Mouse (Mus musculus) heart, embryonic 11.5 days (tissue): ENCODE results near the gene Rnaseh1. TPM values are rescaled to one million over a fixed set of nuclear protein-coding genes. Genes with fewer than 3 reads are reported as not detected.
A peak's percentile ranks its signal among the peaks of the same experiment; 100 is the strongest.

ENCODE experiments used
- ATAC-seq: fragments of 200-750 bp; cut with Nextera tagmentation; replicated peaks from 2 replicates; pipeline ENCODE4 v1.8.0; 2017; ENCODE audit warnings: moderate library complexity; ENCODE audit not compliant: insufficient number of reproducible peaks, low FRiP score, low TSS enrichment
- H3K27ac ChIP-seq: fragments of 300-500 bp; sonication (generic); 2 replicates; pipeline ENCODE4 v1.5.1; 2014; ENCODE audit warnings: mild to moderate bottlenecking, low read depth, low read length
- H3K27me3 ChIP-seq: fragments of 300-500 bp; sonication (generic); 2 replicates; pipeline ENCODE4 v1.6.1; 2014; ENCODE audit warnings: mild to moderate bottlenecking, low read length, mixed read lengths; ENCODE audit not compliant: control insufficient read depth, insufficient read depth
- H3K36me3 ChIP-seq: fragments of 300-500 bp; sonication (generic); 2 replicates; pipeline ENCODE4 v1.6.1; 2014; ENCODE audit warnings: mild to moderate bottlenecking, low read length, moderate library complexity, mixed read lengths; ENCODE audit not compliant: control insufficient read depth, insufficient read depth
- H3K4me1 ChIP-seq: fragments of 300-500 bp; sonication (generic); 2 replicates; pipeline ENCODE4 v1.6.1; 2014; ENCODE audit warnings: low read length; ENCODE audit not compliant: control insufficient read depth, insufficient read depth
- H3K4me2 ChIP-seq: fragments of 300-500 bp; sonication (generic); 2 replicates; pipeline ENCODE4 v1.6.1; 2014; ENCODE audit warnings: mild to moderate bottlenecking, moderate library complexity
- H3K4me3 ChIP-seq: fragments of 300-500 bp; sonication (generic); 2 replicates; pipeline ENCODE4 v1.5.1; 2014; ENCODE audit warnings: low read depth, low read length
- H3K9ac ChIP-seq: fragments of 300-500 bp; sonication (generic); 2 replicates; pipeline ENCODE4 v1.6.1; 2014; ENCODE audit warnings: mild to moderate bottlenecking, low read depth, low read length, moderate library complexity
- H3K9me3 ChIP-seq: fragments of 300-500 bp; sonication (generic); replicated peaks from 2 replicates; pipeline ENCODE4 v1.6.1; 2016; ENCODE audit warnings: low read length; ENCODE audit not compliant: control insufficient read depth
- WGBS: fragments of 180-500 bp; shearing (Covaris S2); extraction: QIAGEN DNeasy Blood & Tissue Kit; methylation state at CpG from one replicate; pipeline ENCODE4 v1.1.7; 2014; ENCODE audit not compliant: insufficient replicate concordance; 5-methylcytosine and 5-hydroxymethylcytosine counted together
- polyA plus RNA-seq: library from polyadenylated mRNA; unstranded; fragments of >200 nt; fragmentation: Nextera tagmentation; extraction: Ambion mirVana; gene quantifications from 2 replicates; pipeline ENCODE4 v1.2.1, GENCODE M21; 2014

The Rnaseh1 gene
- polyA plus RNA-seq, 1 experiment from 2014 or later: 20.2 TPM

DNA sequence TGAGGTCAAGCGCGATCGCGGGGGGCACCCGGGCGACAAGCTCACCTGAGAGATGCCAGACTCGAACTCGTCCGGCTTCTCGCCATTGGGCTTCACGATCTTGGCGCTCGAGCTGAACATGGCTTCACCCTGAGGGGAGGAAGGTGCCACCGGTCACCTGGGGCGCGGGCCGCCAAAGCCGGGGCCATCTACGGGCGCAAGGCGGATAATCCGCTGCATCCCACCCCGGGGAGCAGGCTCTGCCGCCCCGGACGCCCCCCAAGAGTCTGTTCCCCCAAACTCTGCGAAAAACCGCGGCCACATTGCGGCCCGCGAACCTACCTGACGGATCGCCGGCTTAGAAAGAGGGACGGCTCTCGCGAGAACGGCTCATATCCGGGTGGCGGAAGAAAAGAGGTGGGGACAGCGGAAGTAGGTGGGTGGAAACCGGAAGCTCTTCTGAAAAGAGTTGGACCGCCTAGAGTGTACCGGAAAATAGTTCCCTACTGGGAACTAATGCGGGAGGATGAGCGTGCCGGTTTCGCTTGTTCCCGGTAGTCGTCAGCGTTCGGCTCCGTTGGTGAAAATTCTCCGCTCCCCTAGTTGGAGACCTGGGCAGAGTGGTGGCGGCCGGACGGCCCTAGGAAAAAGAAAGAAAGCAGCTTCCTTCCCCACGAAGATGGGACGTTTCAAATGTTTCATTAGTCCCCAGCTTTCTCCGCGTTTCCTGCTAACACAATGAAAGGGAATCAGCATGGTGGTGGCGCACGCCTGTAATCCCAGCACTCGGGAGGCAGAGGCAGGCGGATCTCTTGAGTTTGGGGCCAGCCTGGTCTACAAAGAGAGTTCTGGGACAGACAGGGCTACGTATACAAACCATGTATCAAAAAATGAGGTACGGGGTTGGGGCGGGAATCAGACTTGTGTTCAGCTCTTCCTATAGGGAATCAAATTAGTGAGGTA is 13.6 kb upstream of the Rnaseh1 start, which contains the start of gene Rps7:
Gene Rps7, minus strand, starts transcription at position 419 of the 942 bp plus-strand sequence.
- H3K4me1 ChIP-seq: peaks cover 10% of the 10 kb centered on the region
- H3K9ac ChIP-seq: peak within 1 kb of the TSS; percentile 99
- ATAC-seq: peak; percentile 87
- WGBS: 4% methylated on average over 69 of the region's 69 CpGs
- H3K27ac ChIP-seq: peak within 1 kb of the TSS; percentile 93
- H3K27me3 ChIP-seq: no peaks in the 10 kb centered on the region
- peak within 1 kb of the TSS; percentile 86 for H3K4me3 ChIP-seq
- H3K9me3 ChIP-seq: no peaks in the 10 kb centered on the region
- peak within 1 kb of the TSS; percentile 88 for H3K4me2 ChIP-seq
- peaks cover 23% of the 10 kb centered on the region for H3K36me3 ChIP-seq

DNA sequence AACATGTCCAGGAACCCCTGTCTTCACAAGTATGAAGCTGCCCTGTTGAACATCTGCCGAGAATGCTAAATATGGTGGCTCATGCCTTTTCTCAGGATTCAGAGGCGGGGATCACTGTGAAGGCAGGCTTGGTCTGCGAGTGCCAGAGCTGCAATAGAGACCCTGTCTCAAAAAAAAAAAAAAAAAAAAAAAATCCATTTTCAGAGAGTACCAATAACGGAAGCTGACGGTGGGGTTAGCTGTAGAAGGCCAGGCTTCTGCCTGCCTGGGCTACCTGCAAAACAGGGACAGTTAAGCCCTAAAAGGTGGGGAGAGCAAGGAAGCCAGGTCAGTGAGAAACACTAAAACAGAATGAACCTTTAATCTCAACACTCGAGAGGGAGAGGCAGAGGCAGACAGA is 12.9 kb upstream of the Rnaseh1 start:
- H3K4me3 ChIP-seq: peak overlapping the region; percentile 86
- peak overlapping the region; percentile 81; the same call in 1 of the 2 replicates for H3K9ac ChIP-seq
- H3K27ac ChIP-seq: no peak overlapping the region
- no peaks in the 10 kb centered on the region for H3K9me3 ChIP-seq
- H3K4me2 ChIP-seq: peak overlapping the region; percentile 60
- H3K27me3 ChIP-seq: no peaks in the 10 kb centered on the region
- H3K4me1 ChIP-seq: peaks cover 10% of the 10 kb centered on the region
- H3K36me3 ChIP-seq: peaks cover 18% of the 10 kb centered on the region
- ATAC-seq: no peak
- WGBS: 86% methylated on average over 6 of the region's 6 CpGs

DNA sequence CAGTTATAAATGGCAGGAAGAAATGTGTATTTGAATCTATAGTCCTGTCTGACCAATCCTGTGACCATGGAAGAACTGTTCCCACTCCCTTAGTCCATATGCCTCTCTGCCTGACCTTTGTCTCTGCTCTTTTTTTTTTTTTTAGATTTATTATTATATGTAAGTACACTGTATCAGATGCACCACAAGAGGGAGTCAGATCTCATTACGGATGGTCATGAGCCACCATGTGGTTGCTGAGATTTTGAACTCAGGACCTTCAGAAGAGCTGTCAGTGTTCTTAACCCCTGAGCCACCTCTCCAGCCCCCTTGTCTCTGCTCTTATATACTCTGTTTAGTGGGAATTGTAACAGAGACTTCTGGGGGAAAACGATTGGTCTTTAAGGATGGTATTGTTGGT is 10.6 kb upstream of the Rnaseh1 start:
- H3K27me3 ChIP-seq: no peaks in the 10 kb centered on the region
- no peak for ATAC-seq
- no peak overlapping the region for H3K27ac ChIP-seq
- no peaks in the 10 kb centered on the region for H3K9me3 ChIP-seq
- WGBS: 54% methylated on average over 2 of the region's 2 CpGs
- H3K4me1 ChIP-seq: peaks cover 10% of the 10 kb centered on the region
- no peak overlapping the region for H3K4me3 ChIP-seq
- peaks cover 4% of the 10 kb centered on the region for H3K36me3 ChIP-seq
- no peak overlapping the region for H3K4me2 ChIP-seq
- H3K9ac ChIP-seq: no peak overlapping the region

DNA sequence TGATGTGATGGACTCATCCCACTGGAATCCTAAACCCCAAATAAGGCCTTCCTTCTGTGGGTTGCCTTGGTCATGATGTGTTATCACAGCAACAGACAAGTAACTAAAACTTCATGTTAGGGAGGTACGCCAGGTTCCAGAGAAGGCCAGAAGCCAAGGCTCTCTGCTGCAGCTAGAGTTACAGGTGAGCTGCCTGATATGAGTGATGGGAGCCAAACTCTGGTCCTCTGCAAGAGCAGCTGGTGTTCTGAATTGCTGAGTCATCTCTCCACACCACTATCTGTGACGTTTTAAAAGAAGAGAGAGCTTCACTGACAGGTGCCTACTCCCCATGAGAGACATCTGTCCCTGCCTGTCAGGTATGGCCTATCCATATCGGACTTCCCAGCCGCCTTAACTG is 13.2 kb downstream of the Rnaseh1 start:
- Histone ChIP-seq H3K4me3 (no peak overlapping the region), H3K27ac (no peak overlapping the region), H3K9ac (no peak overlapping the region), H3K4me2 (no peak overlapping the region), H3K9me3 (no peaks in the 10 kb centered on the region), H3K27me3 (no peaks in the 10 kb centered on the region), H3K36me3 (peaks cover 11% of the 10 kb centered on the region; the same call in 1 of the 2 replicates), H3K4me1 (0 out of 2 replicates have a peak, but pooled peaks cover 3% of the 10 kb centered on the region)
- no peak for ATAC-seq
- WGBS: 77% methylated on average over 4 of the region's 4 CpGs

DNA sequence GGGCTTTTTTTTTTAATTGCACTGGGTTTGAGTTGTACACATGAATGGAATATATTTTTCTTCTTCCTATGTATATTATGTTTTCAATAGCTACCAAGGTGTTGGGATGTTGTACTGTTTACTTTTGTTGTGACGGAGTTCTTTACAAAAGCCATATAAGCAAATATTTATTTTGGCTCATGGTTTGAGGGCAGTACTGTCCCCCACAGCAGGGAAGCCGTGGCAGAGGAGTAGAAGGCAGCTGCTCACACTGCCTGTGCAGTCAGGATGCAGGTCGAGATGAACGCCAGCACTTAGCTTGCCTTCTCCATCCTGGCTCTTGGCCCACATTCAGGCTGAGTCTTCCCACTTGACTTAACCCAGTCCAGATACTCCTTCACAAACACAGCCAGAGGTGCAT is 17.3 kb downstream of the Rnaseh1 start:
- no peak for ATAC-seq
- Histone ChIP-seq H3K36me3 (peaks cover 5% of the 10 kb centered on the region; the same call in 1 of the 2 replicates), H3K27me3 (no peaks in the 10 kb centered on the region), H3K27ac (no peak overlapping the region), H3K9ac (no peak overlapping the region), H3K4me3 (no peak overlapping the region), H3K4me2 (no peak overlapping the region), H3K4me1 (0 out of 2 replicates have a peak, but pooled peaks cover 3% of the 10 kb centered on the region), H3K9me3 (no peaks in the 10 kb centered on the region)
- WGBS: 67% methylated on average over 4 of the region's 4 CpGs

DNA sequence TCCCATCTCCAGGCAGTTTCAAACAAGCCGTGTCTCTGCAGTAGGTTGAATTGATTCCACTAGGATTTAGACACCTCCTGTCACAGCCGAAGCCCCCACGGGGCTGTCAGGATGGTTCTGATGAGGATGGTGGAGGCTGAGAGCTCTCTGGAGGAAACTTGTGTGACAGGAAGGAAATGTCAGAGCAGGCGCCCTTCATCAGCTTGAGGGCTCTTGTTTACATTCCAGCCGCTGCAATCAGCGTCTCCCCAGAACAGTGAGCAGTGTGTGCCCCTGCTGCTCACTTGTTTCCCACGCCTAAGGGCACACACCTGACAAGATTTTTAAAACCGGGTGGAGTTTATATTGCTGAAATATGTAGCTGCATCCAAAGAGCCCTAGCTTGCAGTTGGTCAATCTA is 17.9 kb downstream of the Rnaseh1 start:
- H3K27me3 ChIP-seq: no peaks in the 10 kb centered on the region
- H3K9ac ChIP-seq: no peak overlapping the region
- H3K4me1 ChIP-seq: 0 out of 2 replicates have a peak, but pooled peaks cover 3% of the 10 kb centered on the region
- ATAC-seq: no peak
- peaks cover 2% of the 10 kb centered on the region; the same call in 1 of the 2 replicates for H3K36me3 ChIP-seq
- WGBS: 10% methylated on average over 8 of the region's 8 CpGs
- no peaks in the 10 kb centered on the region for H3K9me3 ChIP-seq
- no peak overlapping the region for H3K4me3 ChIP-seq
- no peak overlapping the region for H3K27ac ChIP-seq
- no peak overlapping the region for H3K4me2 ChIP-seq

DNA sequence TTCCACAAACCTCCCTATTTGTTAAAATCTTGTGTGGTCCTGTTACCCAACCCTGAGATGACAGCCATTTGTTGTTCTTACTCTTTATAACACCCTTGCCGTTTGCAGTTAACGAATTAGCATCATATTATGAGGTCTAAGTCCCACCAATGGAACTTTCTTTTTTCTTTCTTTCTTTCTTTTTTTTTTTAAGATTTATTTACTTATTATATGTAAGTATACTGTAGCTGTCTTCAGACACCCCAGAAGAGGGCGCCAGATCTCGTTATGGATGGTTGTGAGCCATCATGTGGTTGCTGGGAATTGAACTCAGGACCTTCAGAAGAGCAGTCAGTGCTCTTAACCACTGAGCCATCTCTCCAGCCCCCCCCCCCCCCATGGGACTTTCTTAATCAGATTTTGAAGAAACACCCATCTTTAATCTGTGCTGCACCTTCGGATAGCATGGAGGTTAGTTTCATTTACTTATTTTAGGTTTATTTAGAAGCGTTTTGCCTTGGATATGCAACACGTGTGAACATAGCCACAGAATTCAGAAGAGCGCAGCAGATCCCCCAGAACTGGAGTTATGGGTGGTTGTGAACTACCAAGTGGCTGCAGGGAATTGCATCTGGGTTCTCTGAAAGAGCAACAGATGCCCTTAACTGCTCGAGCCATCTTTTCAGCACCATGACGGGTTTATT is 24.8 kb downstream of the Rnaseh1 start:
- no peak for ATAC-seq
- Histone ChIP-seq H3K4me3 (no peak overlapping the region), H3K9me3 (no peaks in the 10 kb centered on the region), H3K36me3 (no peaks in the 10 kb centered on the region), H3K4me1 (no peaks in the 10 kb centered on the region; the same call in 1 of the 2 replicates), H3K27me3 (no peaks in the 10 kb centered on the region), H3K9ac (no peak overlapping the region), H3K4me2 (no peak overlapping the region), H3K27ac (no peak overlapping the region)
- 83% methylated on average over 10 of the region's 10 CpGs for WGBS

DNA sequence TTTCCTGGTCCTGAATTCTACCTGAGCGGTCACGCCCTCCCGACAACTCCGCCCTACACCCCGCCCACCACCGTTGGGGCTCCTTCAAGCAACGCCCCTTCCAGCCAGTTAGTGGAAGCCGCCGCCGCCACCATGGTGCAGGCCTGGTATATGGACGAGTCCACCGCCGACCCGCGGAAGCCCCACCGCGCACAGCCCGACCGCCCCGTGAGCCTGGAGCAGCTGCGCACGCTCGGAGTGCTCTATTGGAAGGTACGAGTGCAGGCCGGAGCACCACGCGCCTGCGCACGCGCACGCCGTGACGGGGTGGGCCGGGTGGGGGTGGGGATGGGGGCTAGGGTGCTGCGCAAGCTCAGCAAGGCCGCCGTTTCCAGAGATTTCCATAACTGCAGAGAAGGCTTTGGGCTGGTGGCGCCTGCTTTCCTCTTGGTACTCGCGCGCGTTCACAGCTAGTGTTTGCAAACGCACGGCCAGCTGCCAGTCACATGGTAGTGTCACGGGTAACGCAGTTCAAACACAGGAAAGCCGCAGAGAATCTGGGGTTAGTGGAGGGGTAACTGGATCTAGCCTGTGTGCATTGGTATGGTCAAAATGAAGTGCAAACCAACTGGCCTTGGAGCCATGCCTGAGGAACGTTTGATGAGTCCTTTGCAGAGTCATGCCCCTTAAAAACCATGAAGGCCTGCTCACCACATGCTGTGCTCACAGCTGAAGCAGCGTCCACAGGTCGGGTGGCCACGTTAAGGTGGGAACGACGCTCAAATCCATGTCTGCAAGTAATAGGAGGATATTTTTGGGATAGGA is 25.9 kb downstream of the Rnaseh1 start, which contains the start of gene Adi1:
Gene Adi1, plus strand, starts transcription at position 111 of the 804 bp plus-strand sequence.
- H3K27me3 ChIP-seq: no peaks in the 10 kb centered on the region
- 4% methylated on average over 53 of the region's 53 CpGs for WGBS
- peak; percentile 89 for ATAC-seq
- no peaks in the 10 kb centered on the region; the same call in 1 of the 2 replicates for H3K4me1 ChIP-seq
- peak within 1 kb of the TSS; percentile 63 for H3K9ac ChIP-seq
- H3K9me3 ChIP-seq: no peaks in the 10 kb centered on the region
- no peaks in the 10 kb centered on the region for H3K36me3 ChIP-seq
- H3K4me3 ChIP-seq: peak within 1 kb of the TSS; percentile 50
- peak within 1 kb of the TSS; percentile 86 for H3K27ac ChIP-seq
- H3K4me2 ChIP-seq: peak within 1 kb of the TSS; percentile 70
